Mouse (Mus musculus) embryonic facial prominence, embryonic 10.5 days (tissue): ENCODE results near the gene Sfxn4. TPM values are rescaled to one million over a fixed set of nuclear protein-coding genes. Genes with fewer than 3 reads are reported as not detected.

Experiments used
- DNase-seq: peaks from one replicate; pipeline ENCODE4 v3.0.0-alpha.2; 2017; ENCODE audit warnings: low spot score
- H3K27ac ChIP-seq: fragments of 300-500 bp; sonication (generic); replicated peaks from 2 replicates; pipeline ENCODE4 v1.5.1; 2016; ENCODE audit warnings: mild to moderate bottlenecking
- H3K27me3 ChIP-seq: fragments of 300-500 bp; sonication (generic); replicated peaks from 2 replicates; pipeline ENCODE4 v1.6.1; 2016; ENCODE audit warnings: low read depth, mild to moderate bottlenecking; ENCODE audit not compliant: poor library complexity, severe bottlenecking
- H3K36me3 ChIP-seq: fragments of 300-500 bp; sonication (generic); replicated peaks from 2 replicates; pipeline ENCODE4 v1.6.1; 2016; ENCODE audit warnings: mild to moderate bottlenecking, moderate library complexity
- H3K4me1 ChIP-seq: fragments of 300-500 bp; sonication (generic); 2 replicates; pipeline ENCODE4 v1.6.1; 2016
- H3K4me3 ChIP-seq: fragments of 300-500 bp; sonication (generic); 2 replicates; pipeline ENCODE4 v1.5.1; 2016; ENCODE audit warnings: mild to moderate bottlenecking, moderate library complexity
- H3K9me3 ChIP-seq: fragments of 300-500 bp; sonication (generic); 2 replicates; pipeline ENCODE4 v1.6.1; 2016; ENCODE audit warnings: mild to moderate bottlenecking
- WGBS: fragments of 180-500 bp; shearing (Covaris S2); methylation state at CpG from one replicate; pipeline ENCODE4 v1.1.7; 2016; 5-methylcytosine and 5-hydroxymethylcytosine counted together
- polyA plus RNA-seq: library from polyadenylated mRNA; unstranded; fragments of >200 nt; fragmentation: Nextera tagmentation; extraction: Ambion mirVana; gene quantifications from 2 replicates; pipeline ENCODE4 v1.2.1, GENCODE M21; 2016

The Sfxn4 gene
- polyA plus RNA-seq, 1 experiment from 2014 or later = 11.1 TPM

- WGBS = 2% methylated on average over 45 of the region's 45 CpGs
Measured at GRCm38 (mm10) chr19:60811098-60812035, 49.9 kb downstream of the Sfxn4 start, which contains the start of gene Fam45a. TSS of gene Fam45a (plus strand) at chr19:60811585.

DNA sequence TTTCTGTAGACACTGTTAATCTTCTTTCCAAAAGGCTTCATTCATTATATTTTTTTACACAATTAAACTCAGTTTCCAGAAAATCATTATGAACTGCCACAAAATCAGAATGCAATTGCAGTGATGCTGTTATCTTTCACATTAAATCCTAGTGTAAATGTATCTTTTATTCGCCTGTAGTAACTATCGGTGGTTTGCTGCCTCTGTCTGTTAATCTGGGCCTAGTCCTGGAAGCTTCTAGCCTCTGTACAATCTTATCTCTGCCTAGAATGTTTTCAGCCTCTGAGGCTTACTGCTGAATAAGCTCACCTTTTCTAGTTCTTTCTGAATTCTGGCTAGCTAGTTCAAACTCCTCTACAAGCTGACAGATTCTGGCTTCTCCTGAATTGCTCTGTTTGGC, 51.4 kb downstream of the Sfxn4 start:
- DNase-seq = no peak
- Histone ChIP-seq H3K4me3 (no peak overlapping the region), H3K27ac (no peak overlapping the region), H3K36me3 (peaks cover 1% of the 10 kb centered on the region), H3K27me3 (no peaks in the 10 kb centered on the region), H3K4me1 (peaks cover 18% of the 10 kb centered on the region), H3K9me3 (no peaks in the 10 kb centered on the region)
- WGBS = 89% methylated on average over 2 of the region's 2 CpGs

More at GRCm38 (mm10) chr19:60811098-60812035, 49.9 kb downstream of the Sfxn4 start, which contains the start of gene Fam45a:
- Histone ChIP-seq H3K36me3 (peaks cover 13% of the 10 kb centered on the region), H3K27me3 (no peaks in the 10 kb centered on the region), H3K4me1 (peaks cover 18% of the 10 kb centered on the region), H3K27ac (peak within 1 kb of the TSS; percentile 87), H3K9me3 (no peaks in the 10 kb centered on the region), H3K4me3 (peak within 1 kb of the TSS; percentile 84)
- peak; percentile 93 for DNase-seq

DNA sequence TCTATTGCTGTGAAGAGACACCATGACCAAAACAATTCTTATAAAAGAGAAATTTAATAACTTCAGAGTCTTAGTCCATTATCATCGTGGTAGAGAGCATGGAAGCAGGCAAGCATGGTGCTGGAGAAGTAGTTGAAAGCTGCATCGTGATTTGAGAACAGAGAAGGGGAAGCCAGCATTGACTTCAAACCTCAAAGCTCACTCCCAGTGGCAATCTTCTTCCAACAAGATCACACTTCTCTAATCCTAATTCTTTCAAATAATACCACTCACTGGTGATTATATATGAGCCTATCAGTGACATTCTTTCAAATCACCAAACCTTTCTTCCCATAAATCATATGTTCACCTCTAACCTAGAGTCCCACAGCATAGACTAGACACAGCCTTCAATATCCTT, 56.4 kb downstream of the Sfxn4 start:
- Histone ChIP-seq H3K9me3 (no peaks in the 10 kb centered on the region), H3K36me3 (no peaks in the 10 kb centered on the region), H3K4me3 (no peak overlapping the region), H3K27ac (no peak overlapping the region), H3K4me1 (no peaks in the 10 kb centered on the region), H3K27me3 (no peaks in the 10 kb centered on the region; the same call in 1 of the 2 replicates)
- DNase-seq = no peak
- 73% methylated on average over 2 of the region's 2 CpGs for WGBS

GRCm38 (mm10) chr19:60799867-60800569, 61.3 kb downstream of the Sfxn4 start:
- no peak for DNase-seq
- Histone ChIP-seq H3K4me3 (no peak overlapping the region), H3K9me3 (no peaks in the 10 kb centered on the region), H3K4me1 (no peaks in the 10 kb centered on the region), H3K27ac (no peak overlapping the region), H3K36me3 (no peaks in the 10 kb centered on the region), H3K27me3 (no peaks in the 10 kb centered on the region; the same call in 1 of the 2 replicates)
- WGBS = 83% methylated on average over 7 of the region's 7 CpGs

- Histone ChIP-seq H3K4me1 (no peaks in the 10 kb centered on the region), H3K4me3 (no peak overlapping the region), H3K27ac (no peak overlapping the region), H3K27me3 (no peaks in the 10 kb centered on the region; the same call in 1 of the 2 replicates), H3K36me3 (no peaks in the 10 kb centered on the region), H3K9me3 (no peaks in the 10 kb centered on the region)
- DNase-seq = no peak
- WGBS = 92% methylated on average over 2 of the region's 2 CpGs
Measured at GRCm38 (mm10) chr19:60797415-60797814, 63.9 kb downstream of the Sfxn4 start.

GRCm38 (mm10) chr19:60795244-60795643, 66.0 kb downstream of the Sfxn4 start:
- no peak overlapping the region for H3K4me3 ChIP-seq
- DNase-seq = no peak
- 85% methylated on average over 2 of the region's 2 CpGs for WGBS
- no peaks in the 10 kb centered on the region for H3K27me3 ChIP-seq
- no peaks in the 10 kb centered on the region for H3K36me3 ChIP-seq
- H3K4me1 ChIP-seq = peaks cover 4% of the 10 kb centered on the region; the same call in 1 of the 2 replicates
- no peaks in the 10 kb centered on the region for H3K9me3 ChIP-seq
- no peak overlapping the region for H3K27ac ChIP-seq

DNA sequence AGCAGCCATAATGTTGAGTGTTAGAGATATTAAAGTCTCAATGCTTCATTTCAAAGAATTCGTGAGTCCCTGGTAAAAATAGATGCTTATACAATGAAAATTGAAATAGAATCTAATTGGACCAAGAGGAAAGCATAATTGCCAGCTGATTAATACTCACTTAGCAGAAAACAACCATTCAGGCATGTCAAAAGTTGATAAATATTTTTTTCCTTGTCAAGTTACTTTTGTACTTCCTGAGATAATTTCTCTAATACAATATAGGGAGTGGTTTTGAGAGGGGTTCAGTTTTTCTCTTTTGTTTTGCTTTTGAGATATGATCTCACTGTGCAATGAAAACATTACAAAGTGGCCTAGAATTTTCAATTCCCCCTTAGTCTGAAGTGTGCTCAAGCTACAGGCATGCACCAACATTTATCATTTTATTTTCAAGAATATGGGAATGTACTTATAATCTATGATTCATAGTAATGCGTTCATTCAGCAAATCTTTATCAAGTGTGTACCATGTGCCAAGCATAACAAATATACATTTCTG, 68.0 kb downstream of the Sfxn4 start:
- Histone ChIP-seq H3K4me3 (no peak overlapping the region), H3K36me3 (no peaks in the 10 kb centered on the region)

GRCm38 (mm10) chr19:60791164-60791563, 70.1 kb downstream of the Sfxn4 start:
- WGBS = 21% methylated on average over 9 of the region's 9 CpGs
- Histone ChIP-seq H3K9me3 (no peaks in the 10 kb centered on the region), H3K27ac (peak overlapping the region; percentile 99)

More for the DNA sequence above, 68.0 kb downstream of the Sfxn4 start:
- Histone ChIP-seq H3K4me1 (peaks cover 12% of the 10 kb centered on the region), H3K9me3 (no peaks in the 10 kb centered on the region), H3K27me3 (no peaks in the 10 kb centered on the region), H3K27ac (no peak overlapping the region)
- no peak for DNase-seq
- WGBS = 85% methylated on average over 2 of the region's 2 CpGs

GRCm38 (mm10) chr19:60790551-60791161, 70.6 kb downstream of the Sfxn4 start, which contains the start of gene Eif3a:
TSS of gene Eif3a (minus strand) at chr19:60790658.
- peak; percentile 95 for DNase-seq
- Histone ChIP-seq H3K4me1 (peaks cover 31% of the 10 kb centered on the region), H3K36me3 (0 out of 2 replicates have a peak, but pooled peaks cover 3% of the 10 kb centered on the region), H3K9me3 (no peaks in the 10 kb centered on the region), H3K27ac (peak within 1 kb of the TSS; percentile 99), H3K27me3 (no peaks in the 10 kb centered on the region), H3K4me3 (peak within 1 kb of the TSS; percentile 98)
- WGBS = under 1% methylated on average over 57 of the region's 57 CpGs

More at GRCm38 (mm10) chr19:60791164-60791563, 70.1 kb downstream of the Sfxn4 start:
- DNase-seq = no peak
- Histone ChIP-seq H3K36me3 (0 out of 2 replicates have a peak, but pooled peaks cover 3% of the 10 kb centered on the region), H3K27me3 (no peaks in the 10 kb centered on the region), H3K4me3 (peak overlapping the region; percentile 98), H3K4me1 (peaks cover 27% of the 10 kb centered on the region)

DNA sequence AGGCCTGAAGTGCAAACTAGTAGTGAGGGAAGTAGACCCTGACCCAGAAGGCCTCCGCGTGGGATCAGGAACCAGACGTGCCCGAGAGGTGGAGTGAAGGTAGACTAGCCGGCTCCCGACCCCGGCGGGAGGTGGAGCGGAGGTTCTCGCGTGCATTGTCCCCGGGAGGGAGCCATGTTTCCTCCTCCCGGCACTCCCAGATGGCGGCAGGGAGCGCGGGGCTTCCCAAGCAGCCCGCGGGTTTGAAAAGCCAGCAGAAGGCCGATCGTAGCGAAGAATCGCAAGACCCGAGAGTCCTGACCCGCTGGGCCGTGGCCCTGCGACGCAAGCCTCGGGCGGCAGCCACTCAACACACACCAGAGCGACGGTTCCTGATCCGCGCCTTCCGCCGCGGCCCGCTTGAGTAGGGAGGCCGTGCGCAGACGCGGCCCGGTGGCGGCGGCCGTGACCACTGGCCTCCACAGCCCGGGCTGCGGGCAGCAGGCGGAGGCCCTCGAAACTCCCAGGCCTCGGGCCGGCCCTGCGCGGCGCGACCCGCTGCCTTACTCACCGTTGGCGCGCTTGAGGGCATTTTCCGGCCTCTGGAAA, 71.3 kb downstream of the Sfxn4 start:
- peaks cover 31% of the 10 kb centered on the region for H3K4me1 ChIP-seq
- peak overlapping the region; percentile 99 for H3K27ac ChIP-seq
- no peaks in the 10 kb centered on the region for H3K9me3 ChIP-seq
- H3K27me3 ChIP-seq = no peaks in the 10 kb centered on the region
- peak; percentile 76 for DNase-seq
- under 1% methylated on average over 60 of the region's 60 CpGs for WGBS
- H3K4me3 ChIP-seq = peak overlapping the region; percentile 98
- H3K36me3 ChIP-seq = 0 out of 2 replicates have a peak, but pooled peaks cover 3% of the 10 kb centered on the region

DNA sequence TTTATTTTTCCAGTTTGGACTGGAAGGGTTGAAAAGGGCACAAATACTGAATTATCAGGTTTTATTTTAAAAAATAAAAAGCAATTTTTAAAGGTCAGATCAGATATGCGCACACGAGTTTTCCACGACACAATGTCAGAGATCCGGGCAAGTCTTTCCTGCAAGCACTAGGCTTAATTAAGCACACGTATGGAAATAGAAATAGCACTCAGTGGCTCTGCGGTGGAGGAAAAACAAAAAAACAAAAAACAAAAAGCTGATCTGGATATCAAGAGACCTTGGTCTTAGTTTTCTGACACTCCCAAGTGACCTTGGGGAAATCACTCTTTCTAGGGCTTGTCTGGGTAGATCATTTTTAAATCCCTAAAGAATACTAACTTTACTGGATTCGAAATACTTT, 71.8 kb downstream of the Sfxn4 start:
- no peak for DNase-seq
- 2% methylated on average over 7 of the region's 7 CpGs for WGBS
- peak overlapping the region; percentile 99 for H3K27ac ChIP-seq
- H3K4me3 ChIP-seq = peak overlapping the region; percentile 98
- no peaks in the 10 kb centered on the region for H3K27me3 ChIP-seq
- no peaks in the 10 kb centered on the region for H3K9me3 ChIP-seq
- H3K36me3 ChIP-seq = 0 out of 2 replicates have a peak, but pooled peaks cover 3% of the 10 kb centered on the region
- peaks cover 31% of the 10 kb centered on the region for H3K4me1 ChIP-seq
